Mouse (Mus musculus): ENCODE data around the gene Plscr3. TPM values are rescaled to one million over a fixed set of nuclear protein-coding genes. Genes with fewer than 3 reads are reported as not detected.
A peak's percentile ranks its signal among the peaks of the same experiment; 100 is the strongest.

The Plscr3 gene
- 82.9 TPM for polyA plus RNA-seq (2021)

- ChIA-PET POLR2A (interaction anchor here (1.1 kb wide), 1 partner anchor 9 kb away, joined by 5 read pairs; the partner anchor contains the start of genes Nlgn2 and Tmem256), CTCF (no interaction called here)
- in situ Hi-C loops (cut with MboI; ENCODE audit: low pct_unique_long_range_greater_than_20kb), result no loop called here
- ATAC-seq, result peak; percentile 85
- H3K27me3 ChIP-seq, result no peaks in the 10 kb centered on the region
- DNase-seq (ENCODE audit: low read depth, low spot score), result peak; percentile 46
- TF ChIP-seq CTCF (IDR thresholded peaks at IDR 0.05), result no peak
Observed at GRCm38 (mm10) chr11:69846198-69846680, at the start of gene Plscr3. Gene Plscr3 (plus strand): TSS chr11:69846376.

DNA sequence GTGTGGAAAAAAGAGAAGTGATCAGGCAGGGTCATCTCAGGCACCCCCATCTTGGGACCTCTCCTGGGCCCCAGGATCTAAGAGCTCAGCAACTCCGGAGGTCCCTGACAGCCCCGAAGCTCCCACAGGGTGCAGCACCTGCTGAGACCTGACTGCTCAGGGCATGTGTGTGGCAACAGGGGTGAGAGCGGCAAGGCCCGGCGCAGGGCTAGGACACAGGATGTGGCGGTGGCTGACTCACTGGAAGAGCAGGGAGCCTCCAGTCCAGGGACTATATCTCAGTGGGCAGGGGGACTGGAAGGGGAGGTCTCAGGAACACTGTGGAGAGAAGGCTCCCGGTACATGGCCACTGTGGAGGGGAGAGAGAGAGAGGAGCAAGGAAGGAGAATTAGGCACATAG is 48.3 kb upstream of the Plscr3 start:
- H3K27me3 ChIP-seq, result peaks cover 5% of the 10 kb centered on the region
- TF ChIP-seq CTCF (IDR thresholded peaks at IDR 0.05), result no peak
- ChIA-PET CTCF (interaction anchor here (0.8 kb wide), 1 partner anchor 13 kb away, joined by 3 read pairs; no protein-coding TSS in a partner anchor), POLR2A (no interaction called here)
- DNase-seq (ENCODE audit: low read depth, low spot score) (no peak), ATAC-seq (no peak)
- in situ Hi-C loops (cut with MboI; ENCODE audit: low pct_unique_long_range_greater_than_20kb), result no loop called here

GRCm38 (mm10) chr11:69799394-69800137 is 46.6 kb upstream of the Plscr3 start:
- ChIA-PET POLR2A (no interaction called here), CTCF (interaction anchor here (1.1 kb wide), 1 partner anchor 10 kb away, joined by 3 read pairs; no protein-coding TSS in a partner anchor)
- DNase-seq (ENCODE audit: low read depth, low spot score) (no peak), ATAC-seq (no peak)
- no peak for TF ChIP-seq CTCF (IDR thresholded peaks at IDR 0.05)
- in situ Hi-C loops (cut with MboI; ENCODE audit: low pct_unique_long_range_greater_than_20kb), result no loop called here
- peaks cover 5% of the 10 kb centered on the region for H3K27me3 ChIP-seq

GRCm38 (mm10) chr11:69800138-69800391 is 46.1 kb upstream of the Plscr3 start:
- TF ChIP-seq CTCF (IDR thresholded peaks at IDR 0.05), result no peak
- ATAC-seq (no peak), DNase-seq (ENCODE audit: low read depth, low spot score) (no peak)
- ChIA-PET CTCF (interaction anchor here (1.1 kb wide), 1 partner anchor 10 kb away, joined by 3 read pairs; no protein-coding TSS in a partner anchor), POLR2A (no interaction called here)
- peaks cover 5% of the 10 kb centered on the region for H3K27me3 ChIP-seq
- in situ Hi-C loops (cut with MboI; ENCODE audit: low pct_unique_long_range_greater_than_20kb), result no loop called here

- CTCF ChIA-PET, result interaction anchor here (1.1 to 2.0 kb wide), 2 partner anchors 9 to 78 kb away, joined by 3 to 5 read pairs; partner anchors contain the start of gene Tmem95
- DNase-seq (ENCODE audit: low read depth, low spot score) (no peak), ATAC-seq (no peak)
- POLR2A ChIA-PET, result no interaction called here
- peaks cover 5% of the 10 kb centered on the region for H3K27me3 ChIP-seq
- TF ChIP-seq CTCF (IDR thresholded peaks at IDR 0.05), result no peak
- in situ Hi-C loops (cut with MboI; ENCODE audit: low pct_unique_long_range_greater_than_20kb), result no loop called here
Observed at GRCm38 (mm10) chr11:69800392-69801197, 45.6 kb upstream of the Plscr3 start.

- peaks cover 5% of the 10 kb centered on the region for H3K27me3 ChIP-seq
- no peak for ATAC-seq
- in situ Hi-C loops (cut with MboI; ENCODE audit: low pct_unique_long_range_greater_than_20kb), result no loop called here
- DNase-seq (ENCODE audit: low read depth, low spot score), result no peak
- TF ChIP-seq CTCF (IDR thresholded peaks at IDR 0.05), result no peak
- ChIA-PET CTCF (interaction anchor here (2.0 kb wide), 1 partner anchor 77 kb away, joined by 5 read pairs; the partner anchor contains the start of gene Tmem95), POLR2A (no interaction called here)
Observed at GRCm38 (mm10) chr11:69801379-69801977, 44.7 kb upstream of the Plscr3 start, which contains the start of gene Fgf11. Gene Fgf11 (minus strand): TSS chr11:69801857.

- CTCF ChIA-PET, result interaction anchor here (1.4 kb wide), 1 partner anchor 49 kb away, joined by 4 read pairs; no protein-coding TSS in a partner anchor
- H3K27me3 ChIP-seq, result peaks cover 5% of the 10 kb centered on the region
- POLR2A ChIA-PET, result no interaction called here
- no peak for DNase-seq (ENCODE audit: low read depth, low spot score)
- no peak for ATAC-seq
- in situ Hi-C loops (cut with MboI; ENCODE audit: low pct_unique_long_range_greater_than_20kb), result no loop called here
- TF ChIP-seq CTCF (IDR thresholded peaks at IDR 0.05), result no peak
Observed at GRCm38 (mm10) chr11:69802648-69803105, 43.5 kb upstream of the Plscr3 start.

DNA sequence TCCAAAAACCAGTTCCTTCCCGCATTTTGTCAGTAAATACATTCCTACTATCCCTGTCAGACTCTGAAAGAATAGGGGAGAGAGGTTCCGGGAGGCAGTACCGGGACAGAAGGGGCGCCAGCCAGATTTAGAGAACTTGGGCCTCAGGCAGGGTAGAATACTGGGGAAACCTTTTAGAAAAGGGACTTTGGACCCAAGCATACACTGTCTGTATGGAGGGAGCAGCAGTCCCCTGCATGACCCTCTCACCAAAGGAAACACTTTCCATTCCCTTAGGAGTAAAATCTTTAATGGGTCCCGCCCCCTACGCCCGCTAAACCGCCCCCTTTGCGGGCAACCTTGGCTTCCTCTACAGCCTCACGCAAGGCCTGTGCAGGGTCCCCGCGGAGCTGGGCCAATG is 42.8 kb upstream of the Plscr3 start:
- H3K27me3 ChIP-seq, result peaks cover 5% of the 10 kb centered on the region
- ChIA-PET CTCF (interaction anchor here (1.2 to 1.4 kb wide), 2 partner anchors 49 to 73 kb away, joined by 3 to 4 read pairs; no protein-coding TSS in a partner anchor), POLR2A (no interaction called here)
- ATAC-seq (no peak), DNase-seq (ENCODE audit: low read depth, low spot score) (no peak)
- in situ Hi-C loops (cut with MboI; ENCODE audit: low pct_unique_long_range_greater_than_20kb), result no loop called here
- no peak for TF ChIP-seq CTCF (IDR thresholded peaks at IDR 0.05)

DNA sequence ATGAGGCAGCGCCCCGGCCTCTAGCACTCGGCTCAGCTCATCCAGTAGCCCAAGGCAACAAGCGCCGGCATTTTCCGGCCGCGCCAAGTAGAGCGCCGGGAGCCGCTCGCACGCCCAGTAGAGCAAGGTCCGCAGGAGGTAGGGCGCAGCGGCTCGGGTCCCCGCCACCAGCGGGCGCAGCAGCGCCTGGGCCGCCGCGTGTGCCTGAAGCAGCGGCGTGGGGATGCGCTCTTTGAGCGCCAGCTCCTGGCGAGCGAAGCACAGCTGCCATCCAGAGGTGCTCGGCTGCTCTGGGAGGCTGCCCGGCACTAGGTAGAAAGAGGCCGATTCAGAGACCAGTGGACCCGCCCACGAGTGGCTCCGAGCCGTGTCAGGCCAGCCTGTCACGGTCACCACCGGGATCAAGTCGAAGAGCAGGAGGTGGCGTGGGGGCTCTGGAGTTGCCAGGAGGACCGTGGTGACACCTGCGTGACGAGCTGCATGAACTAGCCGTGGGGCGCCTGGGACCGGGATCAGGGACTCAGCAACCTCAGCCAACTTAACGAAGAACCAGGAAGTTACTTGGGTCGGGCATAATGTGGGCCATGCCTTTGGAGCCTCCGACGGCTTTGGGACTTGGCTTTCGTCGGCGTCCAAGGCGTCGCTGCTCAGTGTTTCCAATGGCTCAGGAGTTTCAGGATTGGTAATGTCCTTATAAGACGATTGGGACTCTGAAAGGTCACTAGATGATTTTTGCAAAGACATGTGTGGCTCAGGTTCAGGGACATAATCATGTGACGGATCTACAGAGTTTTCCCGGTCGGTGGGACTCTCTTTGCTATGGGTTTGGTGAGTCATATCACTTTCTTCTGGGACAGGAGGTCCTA is 42.2 kb upstream of the Plscr3 start:
- peaks cover 5% of the 10 kb centered on the region for H3K27me3 ChIP-seq
- ChIA-PET CTCF (interaction anchor here (1.2 to 1.4 kb wide), 2 partner anchors 50 to 72 kb away, joined by 3 to 4 read pairs; no protein-coding TSS in a partner anchor), POLR2A (no interaction called here)
- DNase-seq (ENCODE audit: low read depth, low spot score), result no peak
- peak; percentile 58 for ATAC-seq
- TF ChIP-seq CTCF (IDR thresholded peaks at IDR 0.05), result no peak
- in situ Hi-C loops (cut with MboI; ENCODE audit: low pct_unique_long_range_greater_than_20kb), result no loop called here

- ChIA-PET CTCF (no interaction called here), POLR2A (no interaction called here)
- H3K27me3 ChIP-seq, result peaks cover 5% of the 10 kb centered on the region
- no peak for TF ChIP-seq CTCF (IDR thresholded peaks at IDR 0.05)
- in situ Hi-C loops (cut with MboI; ENCODE audit: low pct_unique_long_range_greater_than_20kb), result no loop called here
- DNase-seq (ENCODE audit: low read depth, low spot score), result no peak
- no peak for ATAC-seq
Observed at GRCm38 (mm10) chr11:69804652-69804940, 41.6 kb upstream of the Plscr3 start.
